ENCODE assay signal across 8 mouse cellular contexts in genomic region chr3:133544551-133545303, GRCm38 (mm10). TPM values are rescaled to one million over a fixed set of nuclear protein-coding genes. Genes with fewer than 3 reads are reported as not detected.
DNase-seq lines count a peak whose midpoint lies in the region; ATAC-seq and TF ChIP-seq lines count a peak whose summit lies in the region.

Gene Tet2 (minus strand): TSS chr3:133545139.

- H3K4me3 ChIP-seq in CH12.LX (replicated peaks in 1 of 3; ENCODE audit: low read depth in 2 of 3, low read length in 2 of 3, poor library complexity in 1 of 3): peak within 1 kb of the TSS; percentile 64 to 89 (median 70)
- H3K4me3 ChIP-seq in lung, embryonic 15.5 days: peak within 1 kb of the TSS; percentile 70
- H3K4me3 ChIP-seq in olfactory bulb, adult 2 months (ENCODE audit: insufficient read depth, low read depth, low read length): peak within 1 kb of the TSS; percentile 60

- TF ChIP-seq RAD21 in CH12.LX (IDR thresholded peaks at IDR 0.05; ENCODE audit: low read depth, low read length): no peak; the same call in none of the 2 replicates

- H3K27ac ChIP-seq in CH12.LX (ENCODE audit: insufficient read depth, low read depth): peak within 1 kb of the TSS; percentile 73
- peak within 1 kb of the TSS; percentile 97 for H3K27ac ChIP-seq in lung, embryonic 15.5 days
- peak within 1 kb of the TSS; percentile 92 for H3K27ac ChIP-seq in olfactory bulb, adult 2 months (ENCODE audit: insufficient read depth, low read depth, low read length)

- H3K36me3 ChIP-seq in CH12.LX (replicated peaks in 1 of 2; ENCODE audit: control insufficient read depth in 1 of 2, insufficient read depth in 1 of 2, low read length in 1 of 2): peaks cover 0 to 7% of the 10 kb centered on the region in 2 experiments
- H3K36me3 ChIP-seq in lung, embryonic 15.5 days: no peaks in the 10 kb centered on the region

- dilution Hi-C loops in CH12.LX (cut with MboI; ENCODE audit: extremely low pct_ligation_motif_present, extremely low pct_unique_long_range_greater_than_20kb, low sequenced_read_pairs): no loop called here

- peak; percentile 88 for TF ChIP-seq EP300 in CH12.LX (IDR thresholded peaks at IDR 0.05; ENCODE audit: low read length)

- peak in 1 of 2 experiments; percentile 8; a peak in 1 of 4 replicates for TF ChIP-seq CTCF in CH12.LX (conservative IDR thresholded peaks at IDR 0.05 in 1 of 2, IDR thresholded peaks at IDR 0.05 in 1 of 2; ENCODE audit: low read depth in 2 of 2, low read length in 2 of 2)
- no peak for TF ChIP-seq CTCF in olfactory bulb, adult 2 months (IDR thresholded peaks at IDR 0.05; ENCODE audit: insufficient read depth, low read depth, low read length)

- ATAC-seq in lung, embryonic 15.5 days (ENCODE audit: borderline replicate concordance, extremely low read depth, low FRiP score, low TSS enrichment): peak; percentile 71

- peak; percentile 69 for TF ChIP-seq POLR2A in CH12.LX (IDR thresholded peaks at IDR 0.05; ENCODE audit: low read depth, low read length)
- TF ChIP-seq POLR2A in olfactory bulb, adult 2 months (IDR thresholded peaks at IDR 0.05; ENCODE audit: insufficient read depth, low read depth, low read length): no peak

- H3K9ac ChIP-seq in CH12.LX (ENCODE audit: insufficient read depth, low read depth): peak within 1 kb of the TSS; percentile 98
- peak within 1 kb of the TSS; percentile 86 for H3K9ac ChIP-seq in lung, embryonic 15.5 days

- H3K4me2 ChIP-seq in CH12.LX (ENCODE audit: insufficient read depth, low read depth, poor library complexity, severe bottlenecking): peak within 1 kb of the TSS; percentile 93
- peak within 1 kb of the TSS; percentile 84 for H3K4me2 ChIP-seq in lung, embryonic 15.5 days

- DNase-seq in CH12.LX (ENCODE audit: extremely low read depth): peak; percentile 84
- peak; percentile 67 for DNase-seq in cerebellum, adult 11-12 months
- peak; percentile 49 for DNase-seq in forelimb bud, embryonic 11.5 days (ENCODE audit: low read depth, low spot score)
- DNase-seq in heart, postnatal 4 days: peak; percentile 71
- DNase-seq in layer of hippocampus, adult 9-11 months: peak; percentile 58
- peak; percentile 54 for DNase-seq in thymus, postnatal 0 days (ENCODE audit: low spot score)

- peaks cover 12 to 57% of the 10 kb centered on the region in 2 experiments for H3K4me1 ChIP-seq in CH12.LX (ENCODE audit: control insufficient read depth in 1 of 2, insufficient read depth in 2 of 2)
- H3K4me1 ChIP-seq in lung, embryonic 15.5 days: peaks cover 10% of the 10 kb centered on the region
- 0 out of 2 replicates have a peak, but pooled peaks cover 2% of the 10 kb centered on the region for H3K4me1 ChIP-seq in olfactory bulb, adult 2 months (ENCODE audit: control insufficient read depth, insufficient read depth, low read length)

- H3K27me3 ChIP-seq in CH12.LX (replicated peaks): no peaks in the 10 kb centered on the region
- H3K27me3 ChIP-seq in lung, embryonic 15.5 days: no peaks in the 10 kb centered on the region

- in situ Hi-C loops in CH12.LX (cut with MboI; ENCODE audit: low pct_ligation_motif_present, low pct_unique_long_range_greater_than_20kb, low sequenced_read_pairs): no loop called here

- no peaks in the 10 kb centered on the region for H3K9me3 ChIP-seq in CH12.LX (replicated peaks; ENCODE audit: low read length)
- no peaks in the 10 kb centered on the region for H3K9me3 ChIP-seq in lung, embryonic 15.5 days

- under 1% methylated on average over 50 of the region's 73 CpGs for WGBS in lung, embryonic 15.5 days
- under 1% methylated on average over 73 of the region's 73 CpGs for WGBS in olfactory bulb, adult 2 months

- H3K79me2 ChIP-seq in CH12.LX (replicated peaks; ENCODE audit: control insufficient read depth, extremely low read depth, insufficient read depth, poor library complexity, severe bottlenecking): peaks cover 40% of the 10 kb centered on the region

TF ChIP-seq in CH12.LX, 34 proteins besides CTCF, POLR2A, EP300 and RAD21:
- TF ChIP-seq JUN (IDR thresholded peaks at IDR 0.05; ENCODE audit: insufficient read depth, low read depth, low read length) (no peak), TBP (conservative IDR thresholded peaks at IDR 0.05; ENCODE audit: low read depth, low read length) (0 out of 2 replicates have a peak, but pooled peaks have one; percentile 39), JUND (conservative IDR thresholded peaks at IDR 0.05; ENCODE audit: low read depth, low read length) (peak; percentile 20; the same call in 1 of the 2 replicates), CHD2 (IDR thresholded peaks at IDR 0.05; ENCODE audit: low read length) (no peak; the same call in 1 of the 2 replicates), MAFK (IDR thresholded peaks at IDR 0.05; ENCODE audit: insufficient replicate concordance, low read length) (0 out of 2 replicates have a peak, but pooled peaks have one; percentile 37), IRF4 (IDR thresholded peaks at IDR 0.05; ENCODE audit: low read depth, low read length) (peak; percentile 65; the same call in 1 of the 2 replicates), USF1 (IDR thresholded peaks at IDR 0.05; ENCODE audit: low read depth, low read length) (peak; percentile 86), SIN3A (IDR thresholded peaks at IDR 0.05; ENCODE audit: low read length) (peak; percentile 100), ZC3H11A (IDR thresholded peaks at IDR 0.05; ENCODE audit: low read depth, low read length) (no peak), MYC (IDR thresholded peaks at IDR 0.05; ENCODE audit: low read depth, low read length) (peak; percentile 92), NELFE (IDR thresholded peaks at IDR 0.05; ENCODE audit: low read depth, low read length) (no peak; the same call in 1 of the 2 replicates), MXI1 (IDR thresholded peaks at IDR 0.05; ENCODE audit: low read depth, low read length) (peak; percentile 100), HCFC1 (IDR thresholded peaks at IDR 0.05; ENCODE audit: low read depth, low read length) (peak; percentile 15; the same call in 1 of the 2 replicates), PAX5 (IDR thresholded peaks at IDR 0.05; ENCODE audit: low read length) (no peak), CHD1 (IDR thresholded peaks at IDR 0.05; ENCODE audit: low read depth, low read length) (peak; percentile 90), KAT2A (IDR thresholded peaks at IDR 0.05; ENCODE audit: insufficient replicate concordance, low read length) (0 out of 2 replicates have a peak, but pooled peaks have one; percentile 28), USF2 (conservative IDR thresholded peaks at IDR 0.05; ENCODE audit: low read depth, low read length) (peak; percentile 64; the same call in 1 of the 2 replicates), NRF1 (IDR thresholded peaks at IDR 0.05; ENCODE audit: low read depth, low read length) (no peak), POLR2AphosphoS2 (IDR thresholded peaks at IDR 0.05; ENCODE audit: low read depth, low read length) (peak; percentile 57; the same call in 1 of the 2 replicates), ZKSCAN1 (IDR thresholded peaks at IDR 0.05; ENCODE audit: borderline replicate concordance, low read depth, low read length) (no peak), MAZ (IDR thresholded peaks at IDR 0.05; ENCODE audit: low read depth, low read length) (peak; percentile 92), SMC3 (IDR thresholded peaks at IDR 0.05; ENCODE audit: low read depth, low read length) (no peak; the same call in 1 of the 2 replicates), MEF2A (IDR thresholded peaks at IDR 0.05; ENCODE audit: borderline replicate concordance, low read depth, low read length) (peak; percentile 47; the same call in 1 of the 2 replicates), RCOR1 (conservative IDR thresholded peaks at IDR 0.05; ENCODE audit: low read depth, low read length) (peak; percentile 59; the same call in 1 of the 2 replicates), BHLHE40 (IDR thresholded peaks at IDR 0.05; ENCODE audit: low read depth, low read length) (peak; percentile 33; the same call in 1 of the 2 replicates), ZNF384 (IDR thresholded peaks at IDR 0.05; ENCODE audit: low read depth, low read length) (no peak), UBTF (IDR thresholded peaks at IDR 0.05; ENCODE audit: low read depth, low read length) (peak; percentile 72; the same call in 1 of the 2 replicates), GABPA (IDR thresholded peaks at IDR 0.05; ENCODE audit: insufficient replicate concordance, low read depth, low read length) (no peak), MAX (IDR thresholded peaks at IDR 0.05; ENCODE audit: low read length) (peak; percentile 99), E2F4 (IDR thresholded peaks at IDR 0.05; ENCODE audit: insufficient replicate concordance, low read depth, low read length) (no peak), ELF1 (IDR thresholded peaks at IDR 0.05; ENCODE audit: low read depth, low read length) (peak; percentile 63), ETS1 (conservative IDR thresholded peaks at IDR 0.05; ENCODE audit: low read depth, low read length) (peak; percentile 70), ZMIZ1 (IDR thresholded peaks at IDR 0.05; ENCODE audit: low read depth, low read length) (peak; percentile 48), TCF12 (IDR thresholded peaks at IDR 0.05; ENCODE audit: low read depth, low read length) (peak; percentile 10; the same call in 1 of the 2 replicates)

RNA-seq across cellular contexts. Expression of gene Tet2, which starts in this region (rescaled TPM):
- total RNA-seq in CH12.LX (2012; rRNA removed): 59.1 and 78.5 TPM in 2 replicates
- 49.7 and 51.3 TPM in 2 replicates for total RNA-seq in CH12.LX (2014; rRNA removed)
- 38.5 and 39.6 TPM in 2 replicates for polyA plus RNA-seq in CH12.LX (2012; ENCODE audit: insufficient read length, low read depth)
- total RNA-seq in heart, postnatal 4 days (2021): 10 to 100 TPM; 41.7 to 48.3 TPM
- 15.3 and 17.8 TPM in 2 replicates for polyA plus RNA-seq in lung, embryonic 15.5 days (2015; fragmentation: Nextera tagmentation; extraction: Ambion mirVana)
- not detected in 2 replicates for polyA plus RNA-seq in olfactory bulb, adult 2 months (2012; ENCODE audit: insufficient read depth, insufficient read length, low replicate concordance, missing spikeins)
- 6.2 and 10.4 TPM in 2 replicates for polyA plus RNA-seq in thymus, postnatal 0 days (2015; fragmentation: Nextera tagmentation; extraction: Ambion mirVana)

Comparison
In these comparisons a context has a peak if more than half of its experiments do, and no peak if none do; other contexts are left out.
1. Peak in every context shown above with its lines: DNase-seq, ATAC-seq, H3K4me3 ChIP-seq and H3K27ac ChIP-seq.